Mouse (Mus musculus): Measurements from ENCODE around the gene Elane.
A peak's percentile ranks its signal among the peaks of the same experiment; 100 is the strongest.

The Elane gene

GRCm38 (mm10) chr10:79858416-79859074 lies 27.5 kb upstream of the Elane start:
- peak; percentile 89 for DNase-seq (ENCODE audit: low spot score)

GRCm38 (mm10) chr10:79859116-79859515 lies 26.9 kb upstream of the Elane start:
- DNase-seq (ENCODE audit: low spot score), result peak; percentile 63

GRCm38 (mm10) chr10:79860079-79860911 lies 25.8 kb upstream of the Elane start:
- DNase-seq (ENCODE audit: low spot score), result peak; percentile 57

- peak; percentile 66 for DNase-seq (ENCODE audit: low spot score)
Observed at GRCm38 (mm10) chr10:79861230-79862048, 24.6 kb upstream of the Elane start.

GRCm38 (mm10) chr10:79862049-79862788 lies 23.8 kb upstream of the Elane start:
- DNase-seq (ENCODE audit: low spot score), result peak; percentile 53

GRCm38 (mm10) chr10:79862925-79863324 lies 23.1 kb upstream of the Elane start:
- DNase-seq (ENCODE audit: low spot score), result peak; percentile 49

- no peak for DNase-seq (ENCODE audit: low spot score)
Observed at GRCm38 (mm10) chr10:79864351-79865188, 21.5 kb upstream of the Elane start.

GRCm38 (mm10) chr10:79865189-79865601 lies 20.9 kb upstream of the Elane start:
- no peak for DNase-seq (ENCODE audit: low spot score)

GRCm38 (mm10) chr10:79865801-79866295 lies 20.2 kb upstream of the Elane start:
- peak; percentile 68 for DNase-seq (ENCODE audit: low spot score)

GRCm38 (mm10) chr10:79866601-79867000 lies 19.4 kb upstream of the Elane start:
- no peak for DNase-seq (ENCODE audit: low spot score)

GRCm38 (mm10) chr10:79871845-79872244 lies 14.2 kb upstream of the Elane start:
- no peak for DNase-seq (ENCODE audit: low spot score)

GRCm38 (mm10) chr10:79872862-79873261 lies 13.2 kb upstream of the Elane start:
- no peak for DNase-seq (ENCODE audit: low spot score)

- DNase-seq (ENCODE audit: low spot score), result peak; percentile 42
Observed at GRCm38 (mm10) chr10:79873313-79873712, 12.7 kb upstream of the Elane start.

GRCm38 (mm10) chr10:79873715-79874289 lies 12.2 kb upstream of the Elane start:
- peak; percentile 37 for DNase-seq (ENCODE audit: low spot score)

GRCm38 (mm10) chr10:79874290-79874862 lies 11.7 kb upstream of the Elane start, which contains the start of the genes Prtn3 and Plppr3:
TSS of gene Prtn3 (plus strand) at chr10:79874476.
TSS of gene Plppr3 (minus strand) at chr10:79874634.
- peak; percentile 75 for DNase-seq (ENCODE audit: low spot score)

GRCm38 (mm10) chr10:79877174-79877573 lies 8.9 kb upstream of the Elane start:
- DNase-seq (ENCODE audit: low spot score), result no peak

GRCm38 (mm10) chr10:79877757-79878156 lies 8.3 kb upstream of the Elane start:
- DNase-seq (ENCODE audit: low spot score), result no peak

GRCm38 (mm10) chr10:79879527-79879926 lies 6.5 kb upstream of the Elane start:
- no peak for DNase-seq (ENCODE audit: low spot score)

GRCm38 (mm10) chr10:79880721-79881120 lies 5.3 kb upstream of the Elane start:
- no peak for DNase-seq (ENCODE audit: low spot score)

- no peak for DNase-seq (ENCODE audit: low spot score)
Observed at GRCm38 (mm10) chr10:79881981-79882380, 4.1 kb upstream of the Elane start.

All from MN1 (cell line).